Mouse (Mus musculus) spleen, adult 2 months (tissue): ENCODE results near the gene Pla2g4e. TPM values are rescaled to one million over a fixed set of nuclear protein-coding genes. Genes with fewer than 3 reads are reported as not detected.

Source experiments
- DNase-seq, 2 experiments: peaks; one replicate each; pipeline versions ENCODE4 v3.0.0 to v3.0.0-alpha.2; 2012 to 2021; ENCODE audit warnings: low spot score in 2 of 2, low read depth in 1 of 2
- H3K27ac ChIP-seq: fragments of 200-500 bp; 2 replicates; pipeline ENCODE4 v1.5.1; 2012; ENCODE audit warnings: low read length, inconsistent platforms; ENCODE audit not compliant: insufficient read depth
- H3K27me3 ChIP-seq: fragments of 200-500 bp; 2 replicates; pipeline ENCODE4 v1.6.1; 2012; ENCODE audit warnings: mild to moderate bottlenecking, moderate library complexity, low read length, inconsistent platforms; ENCODE audit not compliant: control insufficient read depth, insufficient read depth
- H3K36me3 ChIP-seq: fragments of 200-500 bp; 2 replicates; pipeline ENCODE4 v1.6.1; 2012; ENCODE audit warnings: mild to moderate bottlenecking, low read length, inconsistent platforms; ENCODE audit not compliant: control insufficient read depth, insufficient read depth
- H3K4me1 ChIP-seq: fragments of 200-500 bp; 2 replicates; pipeline ENCODE4 v1.6.1; 2011; ENCODE audit warnings: inconsistent platforms; ENCODE audit not compliant: control insufficient read depth, insufficient read depth, insufficient read length
- H3K4me3 ChIP-seq: fragments of 200-500 bp; 2 replicates; pipeline ENCODE4 v1.5.1; 2011; ENCODE audit warnings: mild to moderate bottlenecking, inconsistent platforms; ENCODE audit not compliant: insufficient read depth, insufficient read length; ENCODE audit errors: extremely low read depth
- CTCF ChIP-seq: fragments of 200-500 bp; IDR thresholded peaks from 2 replicates; pipeline ENCODE4 v1.5.1; 2011; ENCODE audit warnings: mild to moderate bottlenecking, inconsistent platforms; ENCODE audit not compliant: insufficient read depth, insufficient read length, insufficient replicate concordance; ENCODE audit errors: extremely low read depth
- POLR2A ChIP-seq: fragments of 200-500 bp; IDR thresholded peaks from 2 replicates; pipeline ENCODE4 v1.6.1; 2011; ENCODE audit warnings: low read depth, low read length, inconsistent platforms
- WGBS: fragments of 180-500 bp; shearing (Covaris S2); methylation state at CpG from one replicate; pipeline ENCODE4 v1.1.7; 2018; 5-methylcytosine and 5-hydroxymethylcytosine counted together
- polyA plus RNA-seq: library from polyadenylated mRNA; depleted of rRNA; stranded (reverse); fragments of >200 nt; gene quantifications from 2 replicates; pipeline ENCODE4 v1.2.3, GENCODE M21; 2012

The Pla2g4e gene
- polyA plus RNA-seq, 1 experiment, result not detected

DNA sequence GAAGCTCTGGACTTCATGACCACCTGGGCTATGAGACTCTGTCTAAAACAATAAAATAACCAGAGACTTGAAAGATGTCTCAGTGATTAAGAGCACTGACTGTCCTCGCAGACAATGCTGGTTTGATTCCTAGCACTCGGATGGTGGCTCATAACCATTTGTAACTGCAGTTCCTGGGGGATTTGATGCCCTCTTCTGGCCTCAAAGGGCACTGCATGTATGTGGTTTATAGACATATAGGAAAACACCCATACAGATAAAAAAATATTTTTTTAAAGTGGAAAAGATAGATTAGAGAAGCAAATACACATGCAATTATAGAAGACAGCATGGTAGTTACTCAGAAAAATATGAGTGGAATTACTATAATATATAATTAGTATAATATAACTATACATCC lies 87.5 kb downstream of the Pla2g4e start:
- Histone ChIP-seq H3K27ac (no peak overlapping the region), H3K4me3 (no peak overlapping the region), H3K27me3 (no peaks in the 10 kb centered on the region), H3K36me3 (no peaks in the 10 kb centered on the region), H3K4me1 (no peaks in the 10 kb centered on the region; the same call in 1 of the 2 replicates)
- 81% methylated on average over 2 of the region's 2 CpGs for WGBS
- TF ChIP-seq POLR2A (no peak), CTCF (peak; percentile 10; the same call in 1 of the 2 replicates)
- no peak for DNase-seq

DNA sequence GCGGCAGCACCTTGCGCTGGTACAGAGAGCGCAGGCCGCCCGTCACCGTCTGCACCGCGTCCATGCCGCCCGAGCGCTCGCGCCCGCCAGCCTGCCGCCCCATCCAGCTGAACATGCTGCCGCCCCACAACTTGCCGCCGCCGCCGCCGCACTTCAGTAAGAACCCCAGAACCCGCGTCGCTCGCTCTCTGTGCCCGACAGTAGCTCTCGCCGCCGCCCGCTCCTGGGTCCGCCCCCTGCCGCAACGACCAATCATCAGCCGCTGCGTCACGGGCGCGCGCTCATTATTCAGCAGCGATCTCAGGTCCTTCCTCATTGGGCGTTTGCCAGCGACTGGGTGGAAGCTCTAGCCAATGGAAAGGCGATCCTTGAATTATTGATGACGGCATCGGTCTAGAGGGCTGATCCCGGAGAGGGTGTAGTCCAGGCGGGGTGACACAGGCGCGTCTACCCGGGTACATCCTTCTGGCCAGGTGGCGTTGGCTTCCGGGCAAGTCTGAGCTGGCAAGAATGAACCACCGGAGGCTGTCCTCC lies 90.7 kb downstream of the Pla2g4e start, which contains the start of gene Ehd4:
Ehd4 (minus strand) TSS at position 246 of the 534 bp plus-strand sequence.
- WGBS, result under 1% methylated on average over 51 of the region's 53 CpGs
- H3K27ac ChIP-seq, result peak within 1 kb of the TSS; percentile 79

DNA sequence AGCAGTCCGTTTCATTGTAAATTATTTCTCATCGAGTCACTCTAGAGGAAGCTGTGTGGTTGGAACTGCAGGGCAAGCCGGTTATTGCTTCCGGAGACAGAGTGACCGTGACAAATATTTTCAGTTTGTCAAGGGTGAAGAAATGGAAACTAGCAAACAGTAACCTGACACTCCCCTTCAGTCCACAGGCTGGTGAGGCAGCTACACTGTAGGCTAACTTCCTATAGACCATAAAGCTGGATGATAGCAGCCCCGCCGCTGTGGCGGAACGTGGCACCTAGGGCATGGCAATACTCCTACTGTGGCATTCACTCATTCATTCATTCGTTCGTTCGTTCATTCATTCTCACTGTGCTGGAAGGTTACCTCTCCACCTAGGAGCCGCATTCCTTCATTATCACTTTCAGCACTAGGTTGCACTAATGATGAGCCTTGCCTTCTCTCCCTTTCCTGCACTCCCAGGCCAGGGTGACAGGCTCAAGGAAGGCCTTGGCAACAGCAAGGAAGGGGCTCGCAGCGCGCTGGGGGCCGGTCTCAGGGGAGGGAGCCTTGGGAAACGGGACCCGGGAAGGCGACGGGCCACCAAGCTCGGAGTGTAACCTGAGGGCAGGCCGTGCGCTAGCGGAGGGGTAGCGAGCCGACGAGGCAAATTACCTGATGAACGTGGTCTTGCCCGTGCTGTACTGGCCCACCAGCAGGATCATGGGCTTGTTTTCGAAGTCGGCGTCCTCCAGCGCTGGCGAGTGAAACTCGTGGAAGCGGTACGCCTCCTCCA lies 91.4 kb downstream of the Pla2g4e start:
- under 1% methylated on average over 38 of the region's 38 CpGs for WGBS
- H3K4me1 ChIP-seq, result no peaks in the 10 kb centered on the region; the same call in 1 of the 2 replicates
- peak in 1 of 2 experiments; percentile 23 for DNase-seq

More for the DNA sequence above, 90.7 kb downstream of the Pla2g4e start, which contains the start of gene Ehd4:
- DNase-seq, result peak; percentile 95 to 98
- Histone ChIP-seq H3K4me3 (peak within 1 kb of the TSS; percentile 89), H3K36me3 (no peaks in the 10 kb centered on the region), H3K27me3 (no peaks in the 10 kb centered on the region), H3K4me1 (no peaks in the 10 kb centered on the region; the same call in 1 of the 2 replicates)
- TF ChIP-seq CTCF, result no peak
- TF ChIP-seq POLR2A, result peak; percentile 31

DNA sequence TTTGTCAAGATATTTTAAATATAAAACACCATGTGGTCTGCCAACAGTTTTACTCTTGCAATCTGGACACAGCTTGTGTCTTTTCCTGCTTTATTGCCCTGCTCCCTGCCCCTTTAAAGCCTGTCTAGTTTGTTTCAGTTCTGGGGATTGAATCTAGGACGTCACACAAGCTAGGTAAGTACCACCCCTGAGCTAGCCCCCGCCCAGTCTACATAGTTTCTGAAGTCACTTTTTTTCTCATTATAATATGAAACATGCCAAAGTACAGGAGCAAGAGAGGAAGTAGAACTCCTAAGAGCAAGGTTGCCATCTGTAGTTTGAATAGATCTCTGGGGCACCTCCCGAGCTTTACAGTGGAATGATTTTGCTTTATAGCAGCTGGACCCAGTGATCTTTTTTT lies 94.6 kb downstream of the Pla2g4e start:
- no peak for TF ChIP-seq CTCF
- no peak for TF ChIP-seq POLR2A
- Histone ChIP-seq H3K27ac (no peak overlapping the region), H3K36me3 (no peaks in the 10 kb centered on the region), H3K4me3 (no peak overlapping the region), H3K4me1 (no peaks in the 10 kb centered on the region), H3K27me3 (no peaks in the 10 kb centered on the region)
- WGBS, result 44% methylated on average over 3 of the region's 3 CpGs
- DNase-seq, result no peak

More for the DNA sequence above, 91.4 kb downstream of the Pla2g4e start:
- H3K27ac ChIP-seq, result peak overlapping the region; percentile 78
- no peaks in the 10 kb centered on the region for H3K36me3 ChIP-seq
- H3K27me3 ChIP-seq, result no peaks in the 10 kb centered on the region
- no peak for TF ChIP-seq CTCF
- no peak for TF ChIP-seq POLR2A
- peak overlapping the region; percentile 89 for H3K4me3 ChIP-seq

DNA sequence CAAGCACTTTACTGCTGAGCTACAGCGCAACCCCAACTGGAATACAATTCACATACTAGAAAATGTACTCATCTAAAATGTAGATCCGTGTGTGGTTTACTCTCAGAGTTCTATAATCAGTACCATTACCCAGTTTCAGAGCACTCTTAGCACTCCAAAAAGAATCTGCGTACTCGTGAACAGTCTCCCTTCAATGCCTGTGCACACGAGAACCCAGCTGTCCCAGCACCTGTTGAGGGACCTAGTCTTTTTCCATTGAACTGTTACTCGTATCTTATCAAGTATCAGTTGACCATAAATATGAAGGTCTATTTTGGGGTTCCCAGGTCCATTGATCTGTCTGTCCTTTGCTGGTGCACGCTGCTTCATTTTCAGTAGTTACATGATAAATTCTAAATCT lies 95.5 kb downstream of the Pla2g4e start:
- Histone ChIP-seq H3K36me3 (no peaks in the 10 kb centered on the region), H3K4me1 (no peaks in the 10 kb centered on the region), H3K4me3 (no peak overlapping the region)

DNA sequence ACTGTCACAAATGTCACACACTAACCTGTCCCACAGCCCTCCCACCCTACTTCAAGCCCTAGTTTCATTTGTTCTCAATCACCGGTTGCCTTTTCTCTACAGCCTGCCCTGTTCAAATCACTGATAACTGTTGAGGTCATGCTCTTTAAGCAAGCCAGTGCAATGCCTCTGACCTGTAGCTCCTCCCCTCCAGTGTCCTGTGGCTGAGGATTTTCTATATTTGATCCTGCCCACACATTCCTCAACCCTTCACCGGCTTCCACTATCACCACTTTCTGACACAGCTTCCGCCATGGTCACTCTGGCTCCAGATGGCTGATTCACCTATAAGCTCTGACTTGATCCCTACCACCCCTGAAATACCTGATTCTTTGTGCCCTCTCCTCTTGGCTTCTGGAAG lies 97.1 kb downstream of the Pla2g4e start:
- Histone ChIP-seq H3K36me3 (no peaks in the 10 kb centered on the region; the same call in 1 of the 2 replicates), H3K4me3 (no peak overlapping the region), H3K4me1 (no peaks in the 10 kb centered on the region), H3K27me3 (no peaks in the 10 kb centered on the region), H3K27ac (no peak overlapping the region)
- WGBS, result 83% methylated on average over 3 of the region's 3 CpGs
- TF ChIP-seq POLR2A, result no peak
- no peak for TF ChIP-seq CTCF
- no peak for DNase-seq

More for the DNA sequence above, 95.5 kb downstream of the Pla2g4e start:
- H3K27ac ChIP-seq, result no peak overlapping the region
- H3K27me3 ChIP-seq, result no peaks in the 10 kb centered on the region
- WGBS, result 72% methylated on average over 7 of the region's 7 CpGs
- no peak for TF ChIP-seq POLR2A
- no peak for TF ChIP-seq CTCF
- DNase-seq, result no peak

DNA sequence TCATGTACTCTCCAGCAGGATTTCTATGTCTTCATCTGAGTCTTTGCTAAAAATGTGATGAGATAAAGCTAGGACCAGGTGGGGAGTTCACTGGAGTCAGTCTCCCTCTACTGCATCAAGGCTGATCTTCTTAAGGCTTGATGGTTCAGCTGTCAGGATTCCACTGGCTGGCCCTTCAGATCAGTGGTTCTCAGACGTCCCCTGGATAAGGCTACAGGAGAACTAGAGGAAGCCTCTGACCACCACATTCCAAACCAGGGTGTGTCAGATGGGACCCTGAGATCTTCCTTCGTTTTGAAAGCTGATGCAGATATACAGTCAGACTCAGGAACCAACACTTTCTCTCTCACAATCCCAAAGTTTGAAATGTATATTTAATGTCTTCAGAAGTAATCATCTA lies 97.8 kb downstream of the Pla2g4e start:
- no peak for TF ChIP-seq POLR2A
- no peak for TF ChIP-seq CTCF
- no peaks in the 10 kb centered on the region for H3K4me1 ChIP-seq
- no peak overlapping the region for H3K4me3 ChIP-seq
- H3K27me3 ChIP-seq, result no peaks in the 10 kb centered on the region
- no peaks in the 10 kb centered on the region; the same call in 1 of the 2 replicates for H3K36me3 ChIP-seq
- no peak overlapping the region for H3K27ac ChIP-seq
- WGBS, result 79% methylated on average over 2 of the region's 2 CpGs
- no peak for DNase-seq
